In the genomic region with DNA sequence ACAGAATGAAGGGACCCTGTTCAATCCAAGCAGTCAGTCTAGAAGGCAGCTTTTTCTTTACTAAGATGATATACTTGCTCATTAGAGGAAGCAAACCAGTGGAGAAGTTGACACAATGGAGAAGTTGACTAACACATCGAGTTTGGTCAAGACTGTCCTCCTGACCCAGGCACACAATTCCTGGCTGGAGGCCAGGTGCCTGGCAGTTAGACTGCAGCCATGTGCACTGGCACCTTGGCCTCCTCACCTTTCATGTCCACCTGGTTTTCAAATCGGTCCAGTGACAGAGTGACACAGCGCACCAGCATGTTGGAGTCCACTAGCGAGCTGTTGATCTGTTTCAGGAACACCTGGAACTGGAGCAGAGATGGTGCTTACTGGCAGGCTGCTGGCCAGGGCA, we compare ENCODE assay signal across 28 mouse cellular contexts. TPM values are rescaled to one million over a fixed set of nuclear protein-coding genes. Genes with fewer than 3 reads are reported as not detected.
DNase-seq lines count a peak whose midpoint lies in the region; ATAC-seq and TF ChIP-seq lines count a peak whose summit lies in the region.
"Had no signal": no experiment of that assay in that cellular context is flagged by ENCODE, and none has a peak within 500 bp of the region (broad histone marks: within the 10 kb centered on the region; RNA-seq: fewer than 3 reads in every experiment).

No protein-coding gene starts in this region.

- no peak for ATAC-seq in heart, embryonic 11.5 days (replicated peaks; ENCODE audit: insufficient number of reproducible peaks, low FRiP score, low TSS enrichment)
- ATAC-seq: forebrain, embryonic 15.5 days; hindbrain, postnatal 0 days; intestine, embryonic 15.5 days; midbrain, embryonic 15.5 days had no signal

- peaks cover 5% of the 10 kb centered on the region; the same call in 1 of the 2 replicates for H3K4me1 ChIP-seq in kidney, adult 2 months (ENCODE audit: control insufficient read depth, insufficient read depth, low read length)
- peaks cover 1% of the 10 kb centered on the region; the same call in 1 of the 2 replicates for H3K4me1 ChIP-seq in heart, embryonic 11.5 days (ENCODE audit: control insufficient read depth, insufficient read depth, low read length)
- H3K4me1 ChIP-seq: embryonic facial prominence, embryonic 13.5 days; forebrain, embryonic 10.5 days; limb, embryonic 10.5 days; limb, embryonic 15.5 days; midbrain, embryonic 15.5 days had no signal

- H3K27ac ChIP-seq in kidney, adult 2 months (ENCODE audit: insufficient read depth, low read depth, low read length): no peak overlapping the region
- H3K27ac ChIP-seq in heart, embryonic 11.5 days (ENCODE audit: low read depth, low read length): no peak overlapping the region
- H3K27ac ChIP-seq: embryonic facial prominence, embryonic 13.5 days; forebrain, embryonic 10.5 days; forebrain, embryonic 15.5 days; gastrocnemius, adult 2 months; heart, embryonic 15.5 days; hindbrain, postnatal 0 days; intestine, embryonic 15.5 days; kidney, embryonic 15.5 days; limb, embryonic 10.5 days; limb, embryonic 15.5 days; macrophage; midbrain, embryonic 15.5 days; neural tube, embryonic 12.5 days; stomach, postnatal 0 days had no signal

- no peak for TF ChIP-seq CTCF in kidney, adult 2 months (conservative IDR thresholded peaks at IDR 0.05; ENCODE audit: insufficient read depth, insufficient read length, low read depth, low read length)

- H3K4me3 ChIP-seq in kidney, adult 2 months (ENCODE audit: insufficient read depth, low read depth, low read length): no peak overlapping the region
- H3K4me3 ChIP-seq in myocyte: no peak overlapping the region
- H3K4me3 ChIP-seq in heart, embryonic 11.5 days (ENCODE audit: low read depth, low read length): no peak overlapping the region
- H3K4me3 ChIP-seq: embryonic facial prominence, embryonic 13.5 days; forebrain, embryonic 10.5 days; forebrain, embryonic 15.5 days; gastrocnemius, adult 2 months; heart, embryonic 15.5 days; intestine, embryonic 15.5 days; kidney, embryonic 15.5 days; limb, embryonic 10.5 days; limb, embryonic 15.5 days; midbrain, embryonic 15.5 days; neural tube, embryonic 12.5 days had no signal

- 64% methylated on average over 4 of the region's 4 CpGs for WGBS in kidney, adult 2 months
- WGBS in heart, embryonic 11.5 days (ENCODE audit: insufficient replicate concordance): 90% methylated on average over 4 of the region's 4 CpGs

- no peak overlapping the region for H3K9ac ChIP-seq in heart, embryonic 11.5 days (ENCODE audit: low read depth, low read length)
- H3K9ac ChIP-seq: embryonic facial prominence, embryonic 13.5 days; forebrain, embryonic 15.5 days; heart, embryonic 15.5 days; intestine, embryonic 15.5 days; kidney, embryonic 15.5 days; limb, embryonic 15.5 days; midbrain, embryonic 15.5 days; neural tube, embryonic 12.5 days had no signal

- H3K36me3 ChIP-seq in kidney, adult 2 months (ENCODE audit: control insufficient read depth, insufficient read depth, low read length): no peaks in the 10 kb centered on the region; the same call in 1 of the 2 replicates
- peaks cover 20% of the 10 kb centered on the region for H3K36me3 ChIP-seq in myocyte (ENCODE audit: control insufficient read depth, insufficient read depth)
- peaks cover 42% of the 10 kb centered on the region for H3K36me3 ChIP-seq in heart, embryonic 11.5 days (ENCODE audit: control insufficient read depth, insufficient read depth, low read length)

- H3ac ChIP-seq in myocyte (ENCODE audit: control insufficient read depth, insufficient read length): no peak overlapping the region

- H3K79me2 ChIP-seq in myocyte (ENCODE audit: control insufficient read depth, insufficient read depth): no peaks in the 10 kb centered on the region

- H3K4me2 ChIP-seq in myocyte (ENCODE audit: low read depth): no peak overlapping the region
- no peak overlapping the region for H3K4me2 ChIP-seq in heart, embryonic 11.5 days
- H3K4me2 ChIP-seq: embryonic facial prominence, embryonic 13.5 days; forebrain, embryonic 15.5 days; heart, embryonic 15.5 days; intestine, embryonic 15.5 days; kidney, embryonic 15.5 days; limb, embryonic 15.5 days; midbrain, embryonic 15.5 days; neural tube, embryonic 12.5 days had no signal

- H3K27me3 ChIP-seq in kidney, adult 2 months (replicated peaks; ENCODE audit: control insufficient read depth, insufficient read depth, low read length): no peaks in the 10 kb centered on the region
- H3K27me3 ChIP-seq in myocyte (ENCODE audit: control insufficient read depth, insufficient read depth, insufficient read length): no peaks in the 10 kb centered on the region
- peaks cover 12% of the 10 kb centered on the region for H3K27me3 ChIP-seq in heart, embryonic 11.5 days (ENCODE audit: control insufficient read depth, insufficient read depth, low read length)
- H3K27me3 ChIP-seq: forebrain, embryonic 15.5 days; heart, embryonic 15.5 days had no signal

- no peaks in the 10 kb centered on the region for H3K9me3 ChIP-seq in heart, embryonic 11.5 days (replicated peaks; ENCODE audit: control insufficient read depth, low read length)
- H3K9me3 ChIP-seq: embryonic facial prominence, embryonic 13.5 days; forebrain, embryonic 10.5 days; forebrain, embryonic 15.5 days; heart, embryonic 15.5 days; intestine, embryonic 15.5 days; kidney, embryonic 15.5 days; limb, embryonic 10.5 days; limb, embryonic 15.5 days; midbrain, embryonic 15.5 days; neural tube, embryonic 12.5 days had no signal

- peak; percentile 26 for DNase-seq in cerebellum, adult 11 months
- no peak for DNase-seq in cerebellum, adult 8-10 months
- DNase-seq in kidney, adult 2 months: peak; percentile 40
- DNase-seq in kidney, adult 11 months: no peak
- peak; percentile 24 for DNase-seq in lung, postnatal 36 days
- DNase-seq in lung, postnatal 14 days: no peak
- DNase-seq: embryo, embryonic 11 days; gastrocnemius, adult 2 months; gastrocnemius, postnatal 36 days; layer of hippocampus, adult 9-11 months; right cerebral cortex, postnatal 4 days; thymus, adult 18-20 months; thymus, postnatal 36 days had no signal

- TF ChIP-seq POLR2A in kidney, adult 2 months (IDR thresholded peaks at IDR 0.05; ENCODE audit: low read depth, low read length): no peak
- no peak for TF ChIP-seq POLR2A in myocyte (IDR thresholded peaks at IDR 0.05; ENCODE audit: insufficient read length, low read depth)

TF ChIP-seq in myocyte, 11 proteins besides CTCF, POLR2A, EP300 and RAD21:
- TF ChIP-seq TCF12 (IDR thresholded peaks at IDR 0.05; ENCODE audit: insufficient read depth, poor library complexity, severe bottlenecking) (no peak), POLR2AphosphoS2 (IDR thresholded peaks at IDR 0.05; ENCODE audit: insufficient read length, low read depth) (peak; percentile 21), E2F4 (IDR thresholded peaks at IDR 0.05; ENCODE audit: insufficient read depth) (no peak), SRF (IDR thresholded peaks at IDR 0.05; ENCODE audit: control insufficient read depth, insufficient read length, low read depth) (no peak)

RNA-seq across cellular contexts. Expression of gene Myh7b, which starts 26.4 kb away (rescaled TPM):
- 0.05 TPM in 1 of 2 replicates, not detected in the other for polyA plus RNA-seq in kidney, adult 2 months (2012; rRNA removed)
- 12.2 TPM for polyA plus RNA-seq in myocyte (2012; fragmentation: generic; extraction: Trizol)
- 13.0 and 13.6 TPM in 2 replicates for polyA plus RNA-seq in heart, embryonic 11.5 days (2014; fragmentation: Nextera tagmentation; extraction: Ambion mirVana)
- polyA plus RNA-seq: macrophage had no signal

RNA-seq across cellular contexts. Expression of gene Gss, which starts 44.8 kb away (rescaled TPM):
- polyA plus RNA-seq in kidney, adult 2 months (2012; rRNA removed): 248 and 308 TPM in 2 replicates
- 55.3 TPM for polyA plus RNA-seq in myocyte (2012; fragmentation: generic; extraction: Trizol)
- 21.4 and 23.6 TPM in 2 replicates for polyA plus RNA-seq in heart, embryonic 11.5 days (2014; fragmentation: Nextera tagmentation; extraction: Ambion mirVana)

RNA-seq across cellular contexts. Expression of gene Trpc4ap, which starts 54.8 kb away (rescaled TPM):
- 110 and 141 TPM in 2 replicates for polyA plus RNA-seq in kidney, adult 2 months (2012; rRNA removed)
- polyA plus RNA-seq in myocyte (2012; fragmentation: generic; extraction: Trizol): 89.0 TPM
- polyA plus RNA-seq in heart, embryonic 11.5 days (2014; fragmentation: Nextera tagmentation; extraction: Ambion mirVana): 92.4 and 102 TPM in 2 replicates

Comparison
In these comparisons a context has a peak if more than half of its experiments do, and no peak if none do; other contexts are left out.
1. DNase-seq: peak in cerebellum, adult 11 months (single experiment), kidney, adult 2 months (single experiment) and lung, postnatal 36 days (single experiment); none in cerebellum, adult 8-10 months (single experiment), kidney, adult 11 months (single experiment) and lung, postnatal 14 days (single experiment).
2. RNA of gene Myh7b, which starts 26.4 kb away (polyA plus RNA-seq): 13.0 to 13.6 TPM in heart, embryonic 11.5 days and 12.2 TPM in myocyte (single experiment); 0.05 TPM in kidney, adult 2 months; every median in the first group is over 10 times any median in the second.